Mouse (Mus musculus) liver, adult (tissue): ENCODE measurements at regions not wholly inside any gene's neighbourhood (a gene's known extent, or its start where the extent isn't known, plus 50 kb on each side); places are given as distances from the start of the nearest gene placed in this dataset.

Experiments
- GATA4 ChIP-seq: IDR thresholded peaks from 2 replicates; pipeline ENCODE4 v1.6.1; 2014; ENCODE audit warnings: mild to moderate bottlenecking, low read length; ENCODE audit not compliant: insufficient replicate concordance

DNA sequence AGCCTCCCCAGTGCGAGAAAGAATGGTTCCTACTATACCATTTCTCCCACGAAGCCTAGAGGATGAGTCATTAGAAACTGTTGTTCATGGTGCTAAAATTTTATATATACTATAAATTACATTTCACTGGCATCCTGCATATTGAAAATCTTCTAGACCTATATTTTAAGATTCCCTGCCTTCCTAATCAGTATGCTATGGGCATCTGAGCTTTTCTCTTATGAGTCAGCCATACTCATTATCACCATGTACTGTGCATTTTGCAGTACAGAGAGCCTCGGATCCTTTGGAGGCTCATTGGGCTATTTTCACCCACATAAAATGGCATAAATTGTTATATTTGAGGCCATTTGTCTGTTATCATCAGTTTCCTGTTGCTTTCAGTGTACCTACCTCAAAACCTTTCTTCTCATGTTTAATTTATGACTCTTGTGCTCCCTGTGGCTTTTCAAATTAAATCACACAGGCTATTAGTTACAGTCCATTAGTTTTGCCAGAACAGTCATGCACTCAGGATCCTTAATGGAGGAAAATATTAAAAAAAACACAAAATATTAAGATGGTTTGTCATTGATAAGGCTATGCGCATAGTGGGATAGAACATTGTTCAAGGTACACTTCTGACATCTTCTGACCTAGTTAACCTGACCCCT lies 150.1 kb upstream of the Actbl2 start:
- no peak for TF ChIP-seq GATA4

DNA sequence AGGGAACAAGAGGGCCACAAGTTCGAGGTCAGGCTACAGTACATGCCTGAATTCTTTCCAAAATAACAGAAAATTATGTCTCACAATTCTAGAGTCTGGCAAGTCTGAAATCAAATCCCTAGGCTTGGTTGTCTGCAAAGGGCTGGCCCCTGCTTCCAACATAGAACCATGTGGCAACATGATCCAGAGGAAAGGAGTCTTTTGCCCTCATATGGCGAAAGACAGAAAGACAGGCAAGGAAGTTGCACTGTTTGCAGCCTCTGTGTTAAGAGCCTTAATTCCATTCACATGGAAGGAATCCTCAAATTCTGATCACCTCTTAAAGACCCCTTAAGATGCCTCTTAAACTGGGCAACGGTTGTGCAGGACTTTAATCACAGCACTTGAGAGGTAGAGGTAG lies 123.7 kb upstream of the Actbl2 start:
- TF ChIP-seq GATA4 = no peak

DNA sequence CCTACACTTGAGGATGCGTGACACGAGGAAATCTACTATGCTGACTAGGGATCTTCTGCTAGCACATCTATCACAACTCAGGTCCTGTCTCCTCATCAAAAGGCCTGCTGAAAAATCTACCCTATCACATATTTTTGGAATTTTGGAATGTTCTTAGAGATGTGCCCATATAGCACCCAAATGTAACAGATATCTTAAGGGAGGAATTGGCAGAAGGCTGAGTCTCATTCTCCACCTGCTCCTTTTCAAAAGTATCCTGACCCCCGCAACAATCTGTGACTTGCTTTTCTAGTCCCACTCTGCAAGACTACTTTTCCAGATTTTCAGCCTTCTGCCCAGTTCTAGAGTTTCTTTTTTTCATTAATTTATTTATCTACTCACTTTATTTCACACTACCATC lies 118.4 kb upstream of the Actbl2 start:
- no peak for TF ChIP-seq GATA4

DNA sequence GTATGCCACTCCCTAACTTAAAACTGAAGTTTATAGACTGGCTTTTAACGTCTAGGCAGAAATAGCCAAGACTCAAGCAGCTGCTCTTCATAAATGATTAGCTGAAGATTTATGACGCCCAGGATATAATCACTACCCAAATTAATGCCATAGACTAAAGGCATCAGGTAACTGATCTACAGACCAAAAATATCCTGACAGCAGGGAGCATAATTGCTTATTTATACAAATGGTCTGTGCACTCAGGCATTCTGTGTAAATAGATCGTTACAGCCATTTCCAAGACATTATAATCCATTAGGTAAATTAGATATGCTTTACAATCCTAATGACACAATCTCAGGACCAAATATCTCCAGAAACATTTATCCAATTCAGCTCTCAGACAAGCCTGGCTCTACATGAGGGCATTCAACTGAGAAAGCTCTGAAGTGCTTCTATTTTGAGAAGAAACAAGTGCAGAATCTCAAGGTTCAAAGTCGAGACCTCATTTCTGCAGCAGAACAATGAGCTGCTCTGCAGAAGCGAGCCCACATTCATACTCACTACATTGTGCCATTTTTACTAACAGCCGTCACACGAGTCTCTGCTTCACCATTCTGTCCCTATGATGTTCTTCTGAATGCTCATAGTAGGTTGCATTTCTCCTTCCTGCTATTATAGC lies 111.9 kb upstream of the Actbl2 start:
- no peak for TF ChIP-seq GATA4

DNA sequence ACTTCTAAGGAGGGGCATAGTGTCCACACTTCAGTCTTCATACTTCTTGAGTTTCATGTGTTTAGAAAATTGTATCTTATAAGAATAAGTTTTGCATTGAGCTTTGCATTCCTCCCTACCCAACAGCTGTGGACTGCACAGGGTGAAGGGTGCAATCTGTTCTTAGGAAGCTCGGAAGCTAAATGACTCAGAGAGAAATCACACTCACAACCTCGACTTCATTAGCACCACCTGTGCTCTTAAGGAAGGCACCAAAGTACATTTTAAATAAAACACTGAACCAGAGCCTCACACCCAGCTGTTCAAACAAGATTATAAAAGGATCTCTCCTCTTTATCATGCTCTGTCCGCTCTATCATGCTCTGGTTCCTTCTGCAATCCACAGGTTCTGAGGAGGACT lies 110.1 kb upstream of the Actbl2 start:
- TF ChIP-seq GATA4 = no peak

DNA sequence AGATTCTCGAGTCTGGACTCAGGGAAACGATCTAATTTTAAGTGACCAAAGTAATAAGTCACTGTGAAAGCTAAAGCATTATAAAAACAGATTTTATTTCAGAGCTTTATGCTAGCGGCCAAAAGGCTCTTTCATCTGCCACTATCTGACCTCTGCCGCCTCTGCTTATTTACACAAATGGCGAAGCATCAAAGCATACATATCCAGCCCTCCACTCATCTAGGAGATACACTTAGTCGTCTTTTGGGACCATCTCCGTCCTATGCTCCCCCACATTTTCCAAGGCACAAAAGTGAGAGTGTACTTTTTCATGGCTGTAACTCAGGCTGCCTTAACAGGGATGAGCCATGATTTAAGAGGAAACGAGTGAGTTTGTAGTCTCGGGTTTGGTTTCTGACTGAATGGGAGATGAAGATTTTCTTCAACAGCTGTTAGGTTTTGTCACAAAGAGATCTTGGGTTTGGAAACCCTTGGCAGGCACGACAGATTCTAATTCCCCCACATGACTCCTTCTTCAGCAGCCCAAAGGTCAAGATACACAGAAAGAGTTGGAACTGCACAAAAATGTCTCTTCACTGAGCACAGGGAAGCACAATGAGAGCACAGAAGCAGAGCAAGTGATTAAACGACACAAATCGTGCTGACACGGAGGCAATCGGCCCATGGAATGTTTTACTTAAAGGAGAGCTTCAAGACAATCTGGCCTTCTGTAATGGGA lies 96.7 kb upstream of the Actbl2 start:
- no peak for TF ChIP-seq GATA4

DNA sequence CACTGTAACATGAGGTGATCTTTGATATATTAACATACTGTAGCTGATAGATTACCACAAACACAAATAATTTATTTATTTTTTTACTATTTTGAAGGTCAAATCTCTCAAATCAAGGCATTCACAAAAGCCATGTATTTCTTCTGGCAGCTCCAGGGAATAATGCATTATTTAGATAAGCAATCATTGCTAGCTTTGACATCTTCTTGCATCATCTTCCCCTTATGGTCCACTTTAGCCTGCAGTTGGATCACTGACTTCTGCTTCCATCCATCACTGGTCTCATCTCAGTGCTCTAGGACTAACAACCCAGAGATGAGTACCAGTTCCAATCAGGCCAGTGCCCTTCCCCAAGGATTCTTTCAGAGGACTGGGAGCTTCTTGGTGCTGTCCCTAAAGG lies 95.3 kb upstream of the Actbl2 start:
- no peak for TF ChIP-seq GATA4

DNA sequence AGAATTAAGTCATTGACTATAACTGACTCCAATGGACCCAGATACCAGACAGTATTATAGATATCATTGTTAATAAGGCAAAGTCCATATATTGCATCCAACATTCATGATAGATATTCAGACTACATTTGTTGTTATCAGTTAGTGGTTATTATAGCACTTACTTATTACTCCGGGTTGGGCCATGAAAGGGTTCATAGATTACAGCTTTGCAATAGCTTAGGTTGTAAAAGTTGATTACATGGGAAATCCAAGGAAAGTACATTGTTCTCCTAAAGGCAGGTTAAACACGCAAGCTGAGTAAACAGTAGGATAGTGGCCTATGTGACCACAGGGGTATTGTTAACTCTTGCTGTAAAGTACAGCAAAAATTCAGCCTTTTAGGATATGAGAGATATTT lies 89.3 kb upstream of the Actbl2 start:
- no peak for TF ChIP-seq GATA4

DNA sequence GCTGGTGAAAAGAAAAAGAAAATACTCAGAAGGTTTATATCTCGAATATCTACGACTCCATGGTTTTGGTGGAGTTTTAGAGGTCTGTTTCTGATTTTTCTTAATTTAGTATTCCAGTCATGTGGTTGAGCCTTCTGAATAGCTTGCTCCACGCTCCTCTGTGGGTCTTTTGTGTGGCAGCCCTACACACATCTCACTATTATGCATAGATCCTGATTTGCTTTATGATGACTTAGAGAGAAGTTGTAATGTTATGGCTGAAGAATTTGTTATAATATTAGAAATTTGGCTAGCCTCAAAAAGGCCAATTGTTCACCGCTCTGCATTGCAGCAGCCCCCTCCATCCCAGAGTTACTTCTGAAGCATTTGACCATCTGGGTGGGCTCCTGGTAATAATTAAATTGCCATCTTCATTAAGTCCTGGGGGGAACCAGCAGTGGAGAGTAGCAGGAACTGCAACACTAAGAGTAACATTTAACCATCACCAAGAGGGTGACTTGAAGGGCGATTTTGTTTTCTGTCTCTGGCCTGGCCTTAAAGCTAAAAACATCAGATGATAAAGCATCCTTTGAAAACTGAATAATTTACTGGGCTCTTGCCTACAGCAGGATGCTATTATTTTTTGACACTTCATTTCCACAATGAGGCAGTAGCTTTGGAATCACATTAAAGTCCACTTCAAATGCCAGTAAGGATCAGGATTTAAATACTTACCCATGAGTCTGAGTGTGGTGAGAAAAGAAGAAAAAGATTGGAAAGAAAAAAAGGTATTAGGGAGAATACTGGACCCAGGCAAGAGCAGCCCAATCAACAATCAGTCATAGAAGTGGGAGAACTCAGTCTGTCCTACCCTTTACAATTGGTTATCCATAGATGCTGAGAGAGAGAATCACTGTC lies 84.3 kb upstream of the Actbl2 start:
- TF ChIP-seq GATA4 = no peak

DNA sequence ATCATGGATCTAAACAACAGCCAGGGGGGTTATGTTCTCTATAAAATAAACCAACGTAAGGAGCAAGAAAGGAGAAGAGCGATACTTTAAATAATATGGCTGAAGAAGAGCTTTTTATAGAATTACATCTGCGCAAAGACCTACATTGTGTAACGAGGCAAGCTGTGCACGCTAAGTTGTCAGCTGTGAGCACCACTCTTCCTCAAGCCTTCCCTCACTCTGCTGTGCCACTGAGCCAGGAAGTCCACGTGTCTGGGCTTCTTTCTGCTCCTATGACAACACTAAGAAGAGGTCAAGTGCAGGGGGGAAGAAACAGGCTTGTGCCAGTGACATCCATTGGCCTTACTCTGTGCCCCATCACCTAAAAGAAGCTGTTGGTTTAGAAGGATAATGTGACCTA lies 75.6 kb upstream of the Actbl2 start:
- no peak for TF ChIP-seq GATA4

DNA sequence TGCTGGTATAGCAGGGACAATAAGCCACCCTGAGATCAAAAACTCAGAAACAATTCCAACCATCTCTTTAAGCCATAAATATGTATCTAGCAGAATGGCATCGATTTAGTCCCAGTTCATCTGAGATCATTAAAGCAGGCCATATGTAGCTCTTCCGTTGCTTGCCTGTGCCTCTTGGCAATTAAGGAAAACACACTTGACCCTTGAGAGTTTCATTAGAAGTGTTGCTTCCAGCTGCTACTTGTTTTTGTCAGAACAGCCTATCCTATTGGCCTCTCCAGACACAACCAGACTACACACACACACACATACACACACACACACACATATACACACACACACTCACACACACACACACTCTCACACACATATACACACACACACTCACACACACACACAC lies 71.5 kb upstream of the Actbl2 start:
- TF ChIP-seq GATA4 = no peak

DNA sequence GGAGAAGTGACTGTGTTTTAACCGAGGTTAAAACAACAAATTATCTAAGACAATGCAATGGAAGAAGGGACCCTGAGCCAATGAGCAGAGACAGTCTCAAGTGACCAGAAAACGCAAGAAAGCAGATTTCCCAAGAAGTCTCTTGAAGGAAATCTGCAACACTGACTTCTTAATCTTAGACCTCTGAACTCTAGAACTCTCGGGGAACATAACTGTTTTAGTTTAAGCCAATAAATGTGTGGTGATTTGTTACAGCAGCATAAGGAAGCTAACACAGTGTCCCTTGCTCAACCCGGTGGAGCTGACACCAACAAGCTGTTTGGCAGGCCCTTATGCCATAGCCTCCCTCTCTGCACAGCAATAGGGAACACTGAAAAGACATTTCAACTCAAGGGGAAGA lies 69.0 kb upstream of the Actbl2 start:
- TF ChIP-seq GATA4 = no peak

DNA sequence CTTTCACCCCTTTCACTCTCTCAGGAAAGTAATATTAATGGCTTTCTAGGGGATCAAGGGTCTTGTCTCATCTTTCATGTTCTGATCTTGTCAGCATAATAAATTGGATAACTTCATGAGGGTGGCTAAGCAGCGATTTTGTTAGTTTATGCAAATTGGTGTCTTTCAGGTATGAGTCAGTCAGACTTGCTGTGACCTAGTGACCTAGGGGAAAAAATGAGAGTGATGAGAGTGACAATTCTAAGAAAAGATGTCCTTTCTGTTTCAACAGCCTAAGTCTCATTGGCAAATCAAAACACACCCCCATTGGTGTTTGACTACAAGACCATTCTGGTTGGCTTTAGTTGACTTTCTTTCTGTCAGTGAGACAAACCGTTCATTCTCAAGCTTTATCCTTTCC lies 68.0 kb upstream of the Actbl2 start:
- TF ChIP-seq GATA4 = no peak

DNA sequence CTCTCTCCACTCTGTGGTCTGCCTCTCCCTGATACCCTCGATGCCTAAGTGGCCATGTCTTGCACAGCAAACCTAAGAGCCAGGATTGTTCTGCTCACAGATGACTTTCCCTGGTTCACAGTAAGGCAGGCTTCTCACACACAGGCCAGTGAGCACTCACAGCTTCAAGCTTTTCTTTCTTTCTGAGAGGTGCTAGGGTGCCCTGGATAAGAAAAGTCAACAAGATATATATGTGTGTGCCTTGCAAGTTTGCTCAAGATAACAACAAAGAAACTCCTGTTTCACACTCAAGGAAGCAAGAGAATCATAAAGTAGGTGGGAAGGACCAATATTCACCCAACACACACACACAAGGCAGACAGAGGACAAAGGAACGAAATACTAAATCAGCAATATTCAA lies 60.9 kb upstream of the Actbl2 start:
- no peak for TF ChIP-seq GATA4

DNA sequence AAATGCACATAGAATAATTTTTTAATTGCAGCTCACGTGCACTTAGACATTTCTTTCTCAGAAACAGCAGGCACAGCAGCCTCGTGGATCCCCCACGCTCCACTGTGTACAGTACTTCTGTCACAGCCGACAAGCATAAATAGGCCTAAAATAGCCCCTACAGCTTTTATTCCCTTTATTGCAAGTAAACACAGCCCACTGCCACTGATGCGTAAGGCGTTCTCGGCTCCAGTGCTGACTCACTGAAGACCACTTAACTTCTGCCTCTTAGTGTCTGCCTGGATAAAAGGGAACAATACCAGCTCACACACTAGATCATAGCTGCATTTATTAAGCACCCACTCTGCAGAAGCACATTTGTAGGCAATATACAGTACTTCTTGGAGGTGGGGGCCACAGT lies 60.5 kb upstream of the Actbl2 start:
- TF ChIP-seq GATA4 = no peak
